12 mouse cellular contexts compared by ENCODE assay signal in the genomic region with DNA sequence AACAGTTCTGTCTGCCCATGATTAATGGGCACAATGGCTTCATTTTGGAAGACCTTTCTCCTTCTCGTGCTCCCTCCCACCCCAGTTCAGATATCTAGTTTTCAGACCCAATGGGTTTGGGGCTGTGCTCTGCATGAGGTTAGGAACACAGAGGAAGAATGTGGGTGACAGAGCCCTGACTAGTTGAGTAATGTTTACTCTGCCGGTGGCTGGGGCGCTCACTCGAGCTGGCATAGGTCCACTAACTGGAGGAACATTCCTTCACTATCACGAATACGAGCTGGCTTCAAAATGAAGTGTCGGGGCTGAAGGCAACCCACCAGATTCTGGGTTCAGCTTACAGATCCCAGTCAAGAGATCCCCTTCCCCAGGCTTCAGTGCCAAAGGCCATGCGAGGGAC. TPM values are rescaled to one million over a fixed set of nuclear protein-coding genes. Genes with fewer than 3 reads are reported as not detected.
DNase-seq lines count a peak whose midpoint lies in the region; ATAC-seq and TF ChIP-seq lines count a peak whose summit lies in the region.
"Had no signal": no experiment of that assay in that cellular context is flagged by ENCODE, and none has a peak within 500 bp of the region (broad histone marks: within the 10 kb centered on the region; RNA-seq: fewer than 3 reads in every experiment).

No protein-coding gene starts in this region.

- DNase-seq in kidney, adult 2 months, result peak; percentile 70
- peak; percentile 58 to 66 for DNase-seq in adrenal gland, postnatal 36 days
- DNase-seq in kidney, postnatal 25 days, result peak; percentile 45 to 67
- DNase-seq in lung, postnatal 25 days (ENCODE audit: low spot score), result peak; percentile 80
- no peak for DNase-seq in left cerebral cortex, adult 9 months (ENCODE audit: low spot score in 2 of 2)
- no peak for DNase-seq in gastrocnemius, postnatal 10 days
- DNase-seq: retina, postnatal 1 day had no signal

- H3K4me2 ChIP-seq in kidney, embryonic 14.5 days (replicated peaks; ENCODE audit: low read depth, low read length), result no peak overlapping the region
- H3K4me2 ChIP-seq: limb, embryonic 15.5 days had no signal

- peak overlapping the region; percentile 70 for H3K27ac ChIP-seq in kidney, adult 2 months (ENCODE audit: insufficient read depth, low read depth, low read length)
- no peak overlapping the region for H3K27ac ChIP-seq in kidney, embryonic 14.5 days (ENCODE audit: low read depth, low read length)
- H3K27ac ChIP-seq: forebrain, embryonic 10.5 days; limb, embryonic 15.5 days had no signal

- no peak overlapping the region for H3K9ac ChIP-seq in kidney, embryonic 14.5 days (ENCODE audit: low read depth, low read length)
- H3K9ac ChIP-seq: limb, embryonic 15.5 days had no signal

- H3K36me3 ChIP-seq in kidney, adult 2 months (ENCODE audit: control insufficient read depth, insufficient read depth, low read length), result peaks cover 1% of the 10 kb centered on the region; the same call in 1 of the 2 replicates
- H3K36me3 ChIP-seq in kidney, embryonic 14.5 days (ENCODE audit: control insufficient read depth, insufficient read depth, low read length), result peaks cover 9% of the 10 kb centered on the region
- H3K36me3 ChIP-seq: forebrain, embryonic 10.5 days; limb, embryonic 15.5 days had no signal

- H3K9me3 ChIP-seq in kidney, embryonic 14.5 days (ENCODE audit: control insufficient read depth, low read length), result no peaks in the 10 kb centered on the region
- H3K9me3 ChIP-seq: forebrain, embryonic 10.5 days; limb, embryonic 15.5 days had no signal

- no peak for TF ChIP-seq CTCF in kidney, adult 2 months (conservative IDR thresholded peaks at IDR 0.05; ENCODE audit: insufficient read depth, insufficient read length, low read depth, low read length)

- H3K4me3 ChIP-seq in kidney, adult 2 months (ENCODE audit: insufficient read depth, low read depth, low read length), result no peak overlapping the region
- H3K4me3 ChIP-seq in kidney, embryonic 14.5 days (ENCODE audit: low read length), result no peak overlapping the region
- H3K4me3 ChIP-seq: forebrain, embryonic 10.5 days; limb, embryonic 15.5 days had no signal

- 26% methylated on average over 8 of the region's 8 CpGs for whole genome bisulfite sequencing in kidney, adult 2 months
- 72% methylated on average over 8 of the region's 8 CpGs for WGBS in kidney, embryonic 14.5 days

- peaks cover 10% of the 10 kb centered on the region; the same call in 1 of the 2 replicates for H3K4me1 ChIP-seq in kidney, adult 2 months (ENCODE audit: control insufficient read depth, insufficient read depth, low read length)
- no peaks in the 10 kb centered on the region for H3K4me1 ChIP-seq in kidney, embryonic 14.5 days (ENCODE audit: control insufficient read depth, insufficient read depth, low read length)
- H3K4me1 ChIP-seq: limb, embryonic 15.5 days had no signal

- no peak for ATAC-seq in kidney, embryonic 14.5 days (ENCODE audit: low FRiP score, low TSS enrichment)
- no peak for ATAC-seq in frontal cortex, adult (ENCODE audit: low TSS enrichment)

- no peak for TF ChIP-seq POLR2A in kidney, adult 2 months (IDR thresholded peaks at IDR 0.05; ENCODE audit: low read depth, low read length)

- no peaks in the 10 kb centered on the region for H3K27me3 ChIP-seq in kidney, adult 2 months (replicated peaks; ENCODE audit: control insufficient read depth, insufficient read depth, low read length)
- H3K27me3 ChIP-seq in kidney, embryonic 14.5 days (ENCODE audit: control insufficient read depth, insufficient read depth, low read length), result no peaks in the 10 kb centered on the region
- H3K27me3 ChIP-seq: limb, embryonic 15.5 days had no signal

RNA-seq across cellular contexts. Expression of gene Hnf1b, which starts 27.9 kb away (rescaled TPM):
- polyA plus RNA-seq in kidney, adult 2 months (2012; rRNA removed), result 161 and 172 TPM in 2 replicates
- polyA plus RNA-seq in kidney, embryonic 14.5 days (2014; fragmentation: Nextera tagmentation; extraction: Ambion mirVana), result 51.6 and 84.2 TPM in 2 replicates
- not detected for total RNA-seq in adrenal gland, postnatal 36 days (2021)
- not detected for total RNA-seq in gastrocnemius, postnatal 10 days (2021)
- total RNA-seq: common myeloid progenitor, adult 5-6 weeks had no signal
- polyA plus RNA-seq: forebrain, embryonic 10.5 days had no signal

Comparison
In these comparisons a context has a peak if more than half of its experiments do, and no peak if none do; other contexts are left out.
1. DNase-seq: peak in kidney, adult 2 months (single experiment), adrenal gland, postnatal 36 days (2 of 2), kidney, postnatal 25 days (2 of 2) and lung, postnatal 25 days (single experiment); none in left cerebral cortex, adult 9 months (0 of 2) and gastrocnemius, postnatal 10 days (single experiment).